Mouse (Mus musculus) ovary, postnatal 14 days (tissue): ENCODE measurements around the gene Ugcg.

Source experiments
- DNase-seq: peaks from one replicate; pipeline ENCODE4 v3.0.0; 2022; ENCODE audit warnings: low spot score

Ugcg gene

GRCm38 (mm10) chr4:59188802-59189545 lies at the start of gene Ugcg:
TSS of gene Ugcg (plus strand) at chr4:59189257.
- peak; percentile 63 for DNase-seq

GRCm38 (mm10) chr4:59149043-59149442 lies 40.0 kb upstream of the Ugcg start:
- DNase-seq, result no peak

GRCm38 (mm10) chr4:59150907-59151306 lies 38.1 kb upstream of the Ugcg start:
- DNase-seq, result no peak

GRCm38 (mm10) chr4:59151953-59152352 lies 37.1 kb upstream of the Ugcg start:
- no peak for DNase-seq

GRCm38 (mm10) chr4:59156897-59157592 lies 32.0 kb upstream of the Ugcg start:
- DNase-seq, result no peak

GRCm38 (mm10) chr4:59157654-59158053 lies 31.4 kb upstream of the Ugcg start:
- no peak for DNase-seq

GRCm38 (mm10) chr4:59160289-59160688 lies 28.8 kb upstream of the Ugcg start:
- DNase-seq, result no peak

- DNase-seq, result no peak
These were observed 27.9 kb upstream of the Ugcg start for GRCm38 (mm10) chr4:59160959-59161670.

GRCm38 (mm10) chr4:59164034-59164433 lies 25.0 kb upstream of the Ugcg start:
- no peak for DNase-seq

- no peak for DNase-seq
These were observed 21.7 kb upstream of the Ugcg start for GRCm38 (mm10) chr4:59167251-59167847.

- no peak for DNase-seq
These were observed 19.1 kb upstream of the Ugcg start for GRCm38 (mm10) chr4:59169981-59170380.

- DNase-seq, result no peak
These were observed 16.4 kb upstream of the Ugcg start for GRCm38 (mm10) chr4:59172616-59173015.

- no peak for DNase-seq
These were observed 15.7 kb upstream of the Ugcg start for GRCm38 (mm10) chr4:59173181-59173922.

- no peak for DNase-seq
These were observed 14.1 kb upstream of the Ugcg start for GRCm38 (mm10) chr4:59175003-59175402.

GRCm38 (mm10) chr4:59175929-59176328 lies 13.1 kb upstream of the Ugcg start:
- DNase-seq, result no peak

GRCm38 (mm10) chr4:59177566-59177965 lies 11.5 kb upstream of the Ugcg start:
- DNase-seq, result no peak

- DNase-seq, result no peak
These were observed 7.5 kb upstream of the Ugcg start for GRCm38 (mm10) chr4:59181320-59182271.

GRCm38 (mm10) chr4:59185671-59186070 lies 3.4 kb upstream of the Ugcg start:
- no peak for DNase-seq

GRCm38 (mm10) chr4:59187289-59187688 lies 1.8 kb upstream of the Ugcg start:
- no peak for DNase-seq

GRCm38 (mm10) chr4:59188474-59188801 lies 619 bp upstream of the Ugcg start:
- DNase-seq, result no peak
